Mouse (Mus musculus) lung, embryonic 15.5 days (tissue): ENCODE data around the gene Ccdc63. TPM values are rescaled to one million over a fixed set of nuclear protein-coding genes. Genes with fewer than 3 reads are reported as not detected.
A peak's percentile ranks its signal among the peaks of the same experiment; 100 is the strongest.

Source experiments
- ATAC-seq: fragments of 200-750 bp; cut with Nextera tagmentation; 2 replicates; pipeline ENCODE4 v1.8.0; 2017; ENCODE audit warnings: moderate number of reproducible peaks, borderline replicate concordance; ENCODE audit not compliant: low FRiP score, low TSS enrichment; ENCODE audit errors: extremely low read depth
- H3K27ac ChIP-seq: fragments of 300-500 bp; sonication (generic); 2 replicates; pipeline ENCODE4 v1.5.1; 2015; ENCODE audit warnings: moderate library complexity, mild to moderate bottlenecking, inconsistent platforms
- H3K27me3 ChIP-seq: fragments of 300-500 bp; sonication (generic); 2 replicates; pipeline ENCODE4 v1.6.1; 2015; ENCODE audit warnings: inconsistent platforms
- H3K36me3 ChIP-seq: fragments of 300-500 bp; sonication (generic); 2 replicates; pipeline ENCODE4 v1.6.1; 2015; ENCODE audit warnings: inconsistent platforms
- H3K4me1 ChIP-seq: fragments of 300-500 bp; sonication (generic); 2 replicates; pipeline ENCODE4 v1.6.1; 2015; ENCODE audit warnings: inconsistent platforms
- H3K4me2 ChIP-seq: fragments of 300-500 bp; sonication (generic); 2 replicates; pipeline ENCODE4 v1.6.1; 2015; ENCODE audit warnings: inconsistent platforms, mild to moderate bottlenecking, moderate library complexity
- H3K4me3 ChIP-seq: fragments of 300-500 bp; sonication (generic); 2 replicates; pipeline ENCODE4 v1.5.1; 2015; ENCODE audit warnings: mild to moderate bottlenecking, inconsistent platforms
- H3K9ac ChIP-seq: fragments of 300-500 bp; sonication (generic); 2 replicates; pipeline ENCODE4 v1.6.1; 2015; ENCODE audit warnings: inconsistent platforms
- H3K9me3 ChIP-seq: fragments of 300-500 bp; sonication (generic); 2 replicates; pipeline ENCODE4 v1.6.1; 2016; ENCODE audit warnings: inconsistent platforms
- WGBS: fragments of 180-500 bp; shearing (Covaris S2); methylation state at CpG from one replicate; pipeline ENCODE4 v1.1.7; 2015; 5-methylcytosine and 5-hydroxymethylcytosine counted together
- polyA plus RNA-seq: library from polyadenylated mRNA; unstranded; fragments of >200 nt; fragmentation: Nextera tagmentation; extraction: Ambion mirVana; gene quantifications from 2 replicates; pipeline ENCODE4 v1.2.1, GENCODE M21; 2015

Gene Ccdc63
- polyA plus RNA-seq, 1 experiment from 2014 or later, result not detected

DNA sequence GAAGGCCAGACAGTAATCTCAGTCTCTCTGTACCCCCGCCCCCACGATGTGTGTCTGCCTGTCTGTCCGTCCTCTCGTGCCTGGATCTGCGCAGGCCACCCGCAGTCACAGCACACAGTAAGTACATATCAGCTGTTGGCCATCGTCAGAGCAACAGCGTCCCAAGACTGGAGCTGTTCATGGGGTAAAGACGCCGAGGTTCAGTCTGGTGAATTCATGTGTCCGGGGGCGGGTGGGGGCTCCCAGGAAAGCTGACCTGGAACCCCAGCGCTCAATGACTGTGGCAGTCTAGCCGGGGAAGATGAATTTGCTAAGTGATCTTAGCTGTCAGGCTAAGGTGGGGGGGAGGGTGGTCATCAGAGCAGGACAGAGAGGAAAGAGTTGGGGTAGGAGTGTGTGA is 46.9 kb downstream of the Ccdc63 start:
- Histone ChIP-seq H3K9me3 (no peaks in the 10 kb centered on the region), H3K4me1 (no peaks in the 10 kb centered on the region), H3K36me3 (no peaks in the 10 kb centered on the region), H3K27ac (no peak overlapping the region), H3K4me2 (no peak overlapping the region), H3K27me3 (no peaks in the 10 kb centered on the region), H3K4me3 (no peak overlapping the region), H3K9ac (no peak overlapping the region)
- no peak for ATAC-seq
- WGBS, result 76% methylated on average over 14 of the region's 14 CpGs

DNA sequence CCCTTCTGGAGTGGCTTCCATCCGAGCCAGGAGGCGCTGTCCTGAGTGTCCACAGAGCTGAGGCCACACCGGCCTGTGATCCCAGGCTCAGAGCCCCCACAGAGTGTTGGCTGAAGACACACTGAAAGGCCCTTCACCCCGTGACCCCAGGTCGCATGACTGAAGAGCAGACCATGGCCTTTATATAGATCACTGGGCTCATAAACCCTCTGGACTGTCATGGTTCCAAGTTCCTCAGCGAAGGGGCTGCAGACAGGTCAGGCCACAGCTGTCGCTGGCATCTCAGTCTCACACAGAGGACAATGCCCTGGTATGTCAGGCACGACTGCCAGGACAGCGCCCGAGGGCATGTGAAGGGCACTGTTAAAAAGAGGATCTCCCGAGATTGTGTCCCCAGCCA is 47.8 kb downstream of the Ccdc63 start:
- H3K4me3 ChIP-seq, result no peak overlapping the region
- H3K4me1 ChIP-seq, result no peaks in the 10 kb centered on the region
- H3K36me3 ChIP-seq, result no peaks in the 10 kb centered on the region
- no peaks in the 10 kb centered on the region for H3K27me3 ChIP-seq
- no peaks in the 10 kb centered on the region for H3K9me3 ChIP-seq
- no peak; the same call in 1 of the 2 replicates for ATAC-seq
- WGBS, result 61% methylated on average over 11 of the region's 11 CpGs
- no peak overlapping the region for H3K27ac ChIP-seq
- no peak overlapping the region for H3K9ac ChIP-seq
- H3K4me2 ChIP-seq, result no peak overlapping the region

DNA sequence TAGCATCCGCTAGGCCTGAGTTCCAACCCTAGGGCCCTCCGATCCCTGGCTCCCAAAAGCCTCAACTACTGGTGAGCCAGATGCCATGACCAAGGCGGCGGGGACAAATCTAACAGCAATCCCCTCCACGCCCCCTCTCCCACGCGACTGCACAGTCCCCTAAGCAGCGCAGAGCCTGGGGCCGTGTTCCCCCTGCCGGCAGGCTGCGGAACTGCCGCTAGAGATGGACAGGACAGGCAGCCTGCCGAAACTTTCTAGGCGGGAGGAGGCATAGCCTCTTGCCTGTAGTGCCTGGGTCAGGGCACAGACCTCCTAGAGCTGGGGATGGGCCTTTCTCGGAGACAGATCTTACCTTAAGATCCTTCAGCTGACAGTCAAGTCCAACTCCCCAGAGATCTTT is 49.6 kb downstream of the Ccdc63 start:
- Histone ChIP-seq H3K27me3 (no peaks in the 10 kb centered on the region), H3K27ac (no peak overlapping the region), H3K4me1 (no peaks in the 10 kb centered on the region), H3K4me3 (no peak overlapping the region), H3K36me3 (no peaks in the 10 kb centered on the region), H3K9ac (no peak overlapping the region), H3K9me3 (no peaks in the 10 kb centered on the region), H3K4me2 (no peak overlapping the region)
- ATAC-seq, result no peak
- WGBS, result 14% methylated on average over 15 of the region's 15 CpGs

- Histone ChIP-seq H3K9ac (no peak overlapping the region), H3K9me3 (no peaks in the 10 kb centered on the region), H3K27ac (no peak overlapping the region), H3K36me3 (no peaks in the 10 kb centered on the region), H3K4me1 (no peaks in the 10 kb centered on the region), H3K27me3 (no peaks in the 10 kb centered on the region), H3K4me3 (no peak overlapping the region), H3K4me2 (no peak overlapping the region)
- 77% methylated on average over 8 of the region's 8 CpGs for WGBS
- no peak for ATAC-seq
Observed at GRCm38 (mm10) chr5:122089664-122090063, 51.0 kb downstream of the Ccdc63 start.

GRCm38 (mm10) chr5:122088917-122089316 is 51.7 kb downstream of the Ccdc63 start:
- peak; percentile 74; the same call in 1 of the 2 replicates for ATAC-seq
- no peaks in the 10 kb centered on the region for H3K27me3 ChIP-seq
- H3K27ac ChIP-seq, result no peak overlapping the region
- H3K9ac ChIP-seq, result no peak overlapping the region
- no peaks in the 10 kb centered on the region for H3K4me1 ChIP-seq
- no peaks in the 10 kb centered on the region for H3K9me3 ChIP-seq
- H3K4me3 ChIP-seq, result no peak overlapping the region
- WGBS, result under 1% methylated on average over 5 of the region's 5 CpGs
- no peaks in the 10 kb centered on the region for H3K36me3 ChIP-seq
- H3K4me2 ChIP-seq, result no peak overlapping the region

- no peak overlapping the region for H3K27ac ChIP-seq
- WGBS, result 44% methylated on average over 3 of the region's 3 CpGs
Observed at GRCm38 (mm10) chr5:122086121-122086520, 54.5 kb downstream of the Ccdc63 start.

GRCm38 (mm10) chr5:122085291-122085690 is 55.3 kb downstream of the Ccdc63 start:
- no peak overlapping the region for H3K9ac ChIP-seq
- H3K4me2 ChIP-seq, result no peak overlapping the region
- H3K27ac ChIP-seq, result no peak overlapping the region
- H3K4me1 ChIP-seq, result peaks cover 4% of the 10 kb centered on the region; the same call in 1 of the 2 replicates
- H3K4me3 ChIP-seq, result no peak overlapping the region
- H3K9me3 ChIP-seq, result no peaks in the 10 kb centered on the region
- no peaks in the 10 kb centered on the region for H3K36me3 ChIP-seq
- WGBS, result 73% methylated on average over 7 of the region's 7 CpGs
- no peaks in the 10 kb centered on the region for H3K27me3 ChIP-seq
- no peak for ATAC-seq

More at GRCm38 (mm10) chr5:122086121-122086520, 54.5 kb downstream of the Ccdc63 start:
- Histone ChIP-seq H3K4me1 (no peaks in the 10 kb centered on the region), H3K27me3 (no peaks in the 10 kb centered on the region), H3K4me2 (no peak overlapping the region), H3K9ac (no peak overlapping the region), H3K4me3 (no peak overlapping the region), H3K9me3 (no peaks in the 10 kb centered on the region), H3K36me3 (no peaks in the 10 kb centered on the region)
- no peak for ATAC-seq

DNA sequence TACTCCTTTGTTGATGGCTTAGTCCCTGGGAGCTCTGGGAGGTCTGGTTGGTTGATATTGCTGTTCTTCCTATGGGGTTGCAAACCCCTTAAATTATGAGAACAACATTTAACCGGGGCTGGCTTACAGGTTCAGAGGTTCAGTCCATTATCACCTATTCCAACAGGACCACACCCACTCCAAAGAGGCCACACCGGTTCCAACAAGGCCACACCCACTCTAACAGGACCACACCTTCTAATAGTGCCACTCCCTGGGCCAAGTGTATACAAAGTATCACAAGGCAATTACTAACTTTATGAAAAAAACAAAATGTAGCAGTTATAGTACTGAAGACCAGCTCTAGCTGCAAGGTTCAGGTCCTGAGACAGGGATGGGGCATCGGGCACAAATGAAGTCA is 56.2 kb downstream of the Ccdc63 start:
- H3K36me3 ChIP-seq, result no peaks in the 10 kb centered on the region
- ATAC-seq, result no peak
- WGBS, result 56% methylated on average over 3 of the region's 3 CpGs

GRCm38 (mm10) chr5:122083282-122083681 is 57.3 kb downstream of the Ccdc63 start:
- Histone ChIP-seq H3K36me3 (no peaks in the 10 kb centered on the region), H3K27ac (no peak overlapping the region), H3K4me2 (no peak overlapping the region), H3K9me3 (no peaks in the 10 kb centered on the region), H3K9ac (no peak overlapping the region), H3K27me3 (no peaks in the 10 kb centered on the region), H3K4me3 (no peak overlapping the region), H3K4me1 (peaks cover 4% of the 10 kb centered on the region; the same call in 1 of the 2 replicates)
- WGBS, result 85% methylated on average over 2 of the region's 2 CpGs
- ATAC-seq, result no peak

More for the DNA sequence above, 56.2 kb downstream of the Ccdc63 start:
- Histone ChIP-seq H3K9ac (no peak overlapping the region), H3K27me3 (no peaks in the 10 kb centered on the region), H3K4me3 (no peak overlapping the region), H3K27ac (no peak overlapping the region), H3K9me3 (no peaks in the 10 kb centered on the region), H3K4me2 (no peak overlapping the region), H3K4me1 (peaks cover 4% of the 10 kb centered on the region; the same call in 1 of the 2 replicates)

DNA sequence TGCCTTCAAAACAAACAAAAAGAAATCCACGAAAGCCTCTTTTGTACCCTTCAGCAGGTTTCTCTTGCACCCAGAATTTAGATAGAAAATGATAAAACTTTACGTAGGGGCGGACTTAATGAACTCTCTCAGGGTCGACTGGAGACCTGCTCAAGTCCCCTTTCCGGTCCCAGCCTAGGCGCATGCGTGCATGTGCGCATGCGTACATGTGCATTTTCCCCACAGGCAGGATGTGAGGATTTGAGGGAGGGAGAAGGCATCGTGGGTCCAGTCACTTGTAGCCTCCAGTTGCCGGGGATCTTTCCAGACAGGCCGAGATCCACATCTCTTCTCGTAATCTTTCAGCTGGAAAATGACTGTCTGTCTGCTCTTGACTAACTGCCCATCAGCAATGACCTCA is 59.2 kb downstream of the Ccdc63 start:
- Histone ChIP-seq H3K9me3 (no peaks in the 10 kb centered on the region), H3K4me2 (no peak overlapping the region), H3K27me3 (no peaks in the 10 kb centered on the region), H3K27ac (no peak overlapping the region), H3K9ac (no peak overlapping the region), H3K4me1 (peaks cover 4% of the 10 kb centered on the region; the same call in 1 of the 2 replicates), H3K4me3 (no peak overlapping the region), H3K36me3 (no peaks in the 10 kb centered on the region)
- ATAC-seq, result no peak
- 82% methylated on average over 13 of the region's 13 CpGs for WGBS

DNA sequence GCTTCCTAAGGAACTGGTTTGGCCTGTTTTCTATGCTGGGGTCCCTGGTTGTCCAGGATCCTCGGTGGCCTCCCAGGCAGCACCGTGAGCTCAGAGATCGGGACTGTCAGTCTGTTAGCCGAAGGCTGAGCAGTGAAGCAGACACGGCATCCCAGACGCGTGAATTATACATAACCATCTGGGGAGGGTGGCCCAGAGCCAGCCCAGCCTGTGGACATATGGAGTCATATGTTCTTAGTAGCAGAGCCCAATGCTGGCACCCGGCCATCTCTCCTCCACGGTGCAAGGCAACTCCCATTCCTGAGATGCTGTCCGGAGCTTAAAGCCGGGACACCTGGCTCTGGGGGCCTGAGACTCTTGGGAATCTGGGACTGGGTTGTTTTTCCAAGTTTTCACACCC is 59.7 kb downstream of the Ccdc63 start:
- no peak overlapping the region for H3K9ac ChIP-seq
- H3K27me3 ChIP-seq, result no peaks in the 10 kb centered on the region
- ATAC-seq, result peak; percentile 79
- WGBS, result 34% methylated on average over 11 of the region's 11 CpGs
- H3K36me3 ChIP-seq, result no peaks in the 10 kb centered on the region
- H3K4me2 ChIP-seq, result no peak overlapping the region
- H3K9me3 ChIP-seq, result no peaks in the 10 kb centered on the region
- H3K4me1 ChIP-seq, result peaks cover 4% of the 10 kb centered on the region; the same call in 1 of the 2 replicates
- no peak overlapping the region for H3K27ac ChIP-seq
- no peak overlapping the region for H3K4me3 ChIP-seq

DNA sequence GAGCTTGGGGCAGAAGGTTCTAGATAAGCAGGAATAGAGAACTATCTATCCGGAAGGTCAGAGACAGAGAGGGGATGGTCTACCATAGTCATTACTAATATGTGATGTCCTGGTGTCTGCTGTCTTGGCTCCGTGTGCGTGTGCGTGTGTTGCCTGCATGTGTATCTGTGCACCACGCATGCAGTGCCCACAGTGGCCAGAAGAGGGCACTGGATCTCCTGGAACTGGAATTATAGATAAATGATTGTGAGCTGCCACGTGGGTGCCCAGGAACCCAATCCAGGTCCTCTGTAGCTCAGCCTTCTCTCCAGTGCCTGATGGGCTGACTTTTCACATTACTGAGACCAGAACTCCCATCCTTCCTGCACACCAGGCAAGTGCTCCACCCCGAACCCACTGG is 60.8 kb downstream of the Ccdc63 start:
- Histone ChIP-seq H3K36me3 (no peaks in the 10 kb centered on the region), H3K27me3 (no peaks in the 10 kb centered on the region), H3K9ac (no peak overlapping the region), H3K4me1 (peaks cover 4% of the 10 kb centered on the region; the same call in 1 of the 2 replicates), H3K4me2 (no peak overlapping the region), H3K27ac (no peak overlapping the region), H3K4me3 (no peak overlapping the region), H3K9me3 (no peaks in the 10 kb centered on the region)
- no peak for ATAC-seq
- WGBS, result 80% methylated on average over 7 of the region's 7 CpGs

DNA sequence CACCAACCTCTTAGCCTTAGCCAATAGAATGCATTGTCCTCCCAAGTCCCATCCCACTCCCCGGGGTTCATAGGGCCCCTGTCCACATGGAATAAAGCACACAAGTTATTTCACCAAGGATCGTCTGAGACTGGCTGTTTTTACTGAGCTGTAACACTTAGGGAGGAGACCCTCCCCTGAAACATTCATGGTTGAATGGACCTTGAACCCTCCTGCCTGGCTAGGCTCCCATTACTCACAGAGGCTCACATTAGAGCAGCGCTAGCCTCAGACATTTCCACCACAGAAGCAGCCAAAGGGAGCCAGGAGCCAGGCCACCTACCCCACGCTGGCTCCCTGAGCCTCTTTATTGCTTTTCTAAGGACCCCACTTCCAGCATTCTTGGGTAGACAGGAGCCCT is 63.4 kb downstream of the Ccdc63 start:
- Histone ChIP-seq H3K4me3 (no peak overlapping the region), H3K4me2 (no peak overlapping the region), H3K4me1 (peaks cover 4% of the 10 kb centered on the region; the same call in 1 of the 2 replicates), H3K9ac (no peak overlapping the region), H3K36me3 (no peaks in the 10 kb centered on the region), H3K9me3 (no peaks in the 10 kb centered on the region), H3K27me3 (no peaks in the 10 kb centered on the region), H3K27ac (no peak overlapping the region)
- ATAC-seq, result no peak
- WGBS, result 72% methylated on average over 4 of the region's 4 CpGs
